Mouse (Mus musculus) CH12F3 (cell line): Measurements from ENCODE around the gene Ankle1.
"Not testable (repeated sequence)": the region's sequence is repeated elsewhere in the genome, so short reads cannot be mapped to it uniquely, and the experiment has no call there.

Experiments
- in situ Hi-C: fragments of 300-500 bp; cut with MboI; formaldehyde crosslinking; loops from 2 replicates; pipeline ENCODE4 v1.14.3; 2020; ENCODE audit warnings: low sequenced_read_pairs

The Ankle1 gene

DNA sequence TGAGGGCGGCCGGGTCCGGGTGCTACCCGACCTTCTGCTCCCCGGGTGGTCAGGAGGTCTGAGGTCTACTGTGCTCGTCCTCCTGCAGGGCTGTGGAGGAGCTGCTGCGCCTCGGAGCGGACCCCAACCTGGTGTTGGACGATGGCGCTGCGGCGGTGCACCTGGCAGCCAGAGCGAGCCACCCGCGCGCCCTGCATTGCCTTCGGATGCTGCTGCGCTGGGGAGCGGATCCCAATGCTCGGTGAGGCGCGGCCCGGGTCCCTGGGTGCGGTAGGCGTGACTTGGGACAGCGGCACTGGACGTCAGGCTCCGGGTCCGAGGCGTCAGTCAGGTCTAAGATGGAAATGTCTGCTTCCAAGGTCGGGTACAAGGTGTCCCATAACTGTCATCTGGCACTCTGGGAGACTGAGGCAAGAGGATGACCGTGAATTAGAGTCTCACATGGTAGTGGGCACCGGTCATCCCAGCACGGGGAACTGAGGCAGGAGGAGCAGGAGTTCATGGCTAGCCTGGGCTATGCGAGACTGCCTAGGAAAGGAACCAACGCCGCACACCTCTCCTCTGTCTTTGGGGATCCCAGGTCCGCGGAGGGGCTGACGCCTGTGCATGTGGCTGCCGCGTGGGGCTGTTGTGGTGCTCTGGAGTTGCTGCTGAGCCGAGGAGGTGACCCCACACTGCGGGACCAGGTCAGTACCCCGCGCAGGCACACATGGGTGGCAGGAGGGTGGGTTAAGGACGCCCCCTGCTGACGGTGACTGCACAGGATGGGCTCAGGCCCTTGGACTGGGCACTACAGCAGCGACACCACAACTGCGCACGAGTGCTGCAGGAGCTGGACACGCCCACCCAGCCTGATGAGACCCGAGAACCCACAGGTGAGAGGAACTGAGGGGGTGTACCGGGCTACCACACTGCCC, 547 bp downstream of the Ankle1 start:
- in situ Hi-C loops: no loop called here

DNA sequence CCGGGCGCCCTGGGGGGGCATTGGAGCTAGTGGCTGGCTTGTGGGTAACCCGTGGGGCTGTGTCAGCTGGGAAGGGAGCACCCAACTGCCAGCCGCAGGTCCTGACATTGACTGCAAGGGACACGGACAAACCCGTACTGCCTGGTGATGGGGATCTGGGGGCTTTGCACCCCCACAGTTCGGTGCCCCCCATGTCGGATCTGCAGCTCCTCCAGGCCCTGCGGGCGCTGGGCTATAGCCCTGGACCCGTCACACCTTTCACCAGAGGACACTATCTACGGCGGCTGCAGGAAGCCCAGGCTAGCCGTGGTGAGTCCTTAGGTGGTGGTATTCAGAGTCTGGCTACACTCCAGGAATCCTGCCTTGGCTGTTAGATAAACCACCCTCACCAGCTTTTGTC, 1.6 kb downstream of the Ankle1 start:
- in situ Hi-C loops: no loop called here

DNA sequence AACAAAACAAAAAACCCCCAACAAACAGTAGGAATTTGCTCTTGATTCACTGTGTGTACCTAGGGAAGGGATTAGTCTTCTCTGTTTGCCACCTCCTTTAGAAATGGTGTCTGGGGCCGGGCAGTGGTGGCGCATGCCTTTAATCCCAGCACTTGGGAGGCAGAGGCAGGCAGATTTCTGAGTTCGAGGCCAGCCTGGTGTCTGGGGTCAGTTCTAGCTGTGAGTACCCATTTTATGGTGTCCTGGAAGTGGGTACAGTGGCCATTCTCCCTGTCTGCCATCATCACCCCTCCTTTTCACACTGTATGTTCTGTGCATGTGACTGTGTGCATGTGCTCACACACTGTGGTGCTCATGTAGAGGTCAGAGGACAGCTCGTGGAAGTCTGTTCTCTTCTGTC, 2.4 kb downstream of the Ankle1 start:
- in situ Hi-C loops: no loop called here

DNA sequence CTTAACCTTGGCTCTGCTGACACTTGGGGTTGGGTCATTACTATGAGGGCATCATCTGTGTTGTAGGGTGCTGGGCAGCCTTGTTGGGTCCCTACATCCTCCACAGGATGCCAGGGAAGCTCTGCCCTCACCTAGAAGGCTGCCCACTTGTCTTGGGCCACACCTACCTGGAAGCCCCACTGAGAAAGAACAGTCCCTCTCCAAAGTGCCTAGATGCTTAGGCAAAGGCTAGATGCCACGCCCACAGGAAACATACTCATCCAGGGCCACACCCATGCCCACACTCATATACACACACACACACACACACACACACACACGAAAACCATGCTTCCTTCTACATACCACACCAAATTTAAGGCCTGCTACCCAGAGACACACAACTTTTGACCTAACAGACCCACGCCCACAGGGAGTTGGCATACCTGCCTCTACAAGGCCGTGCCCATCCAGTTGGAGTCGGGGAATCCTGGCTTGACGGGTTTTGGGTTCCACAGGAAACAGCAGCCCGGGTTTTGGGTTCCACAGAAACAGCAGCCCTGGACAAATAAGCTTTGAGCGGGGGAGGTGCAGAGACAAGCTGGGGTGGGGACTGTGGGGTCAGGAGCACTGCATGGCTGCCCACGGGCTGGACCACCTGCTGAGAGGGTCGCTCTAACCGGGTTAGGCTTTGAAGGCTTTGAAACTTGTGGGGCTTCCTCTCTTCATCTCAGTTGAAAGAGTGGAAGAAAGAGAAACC, 5.9 kb downstream of the Ankle1 start:
- in situ Hi-C loops: no loop called here

DNA sequence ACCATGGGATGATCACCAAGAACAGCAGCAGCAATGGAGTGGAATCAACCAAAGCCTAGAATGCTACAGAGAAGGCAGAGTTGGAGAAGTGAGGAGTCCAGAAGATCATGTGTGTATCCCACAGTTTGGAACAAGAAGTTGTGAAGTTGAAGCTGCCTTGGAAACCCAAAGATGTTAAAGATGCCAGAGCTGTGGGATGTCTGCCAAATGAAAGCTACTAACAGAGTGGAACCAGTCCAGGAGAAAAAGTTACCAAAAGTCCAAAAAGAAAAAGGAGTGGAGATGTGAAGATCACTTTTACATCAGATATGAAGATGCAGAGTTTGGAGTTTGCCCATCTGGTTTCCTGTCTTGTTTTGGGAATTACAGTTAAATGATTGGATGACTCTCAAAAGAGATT, 16.3 kb downstream of the Ankle1 start:
- in situ Hi-C loops: no loop called here

DNA sequence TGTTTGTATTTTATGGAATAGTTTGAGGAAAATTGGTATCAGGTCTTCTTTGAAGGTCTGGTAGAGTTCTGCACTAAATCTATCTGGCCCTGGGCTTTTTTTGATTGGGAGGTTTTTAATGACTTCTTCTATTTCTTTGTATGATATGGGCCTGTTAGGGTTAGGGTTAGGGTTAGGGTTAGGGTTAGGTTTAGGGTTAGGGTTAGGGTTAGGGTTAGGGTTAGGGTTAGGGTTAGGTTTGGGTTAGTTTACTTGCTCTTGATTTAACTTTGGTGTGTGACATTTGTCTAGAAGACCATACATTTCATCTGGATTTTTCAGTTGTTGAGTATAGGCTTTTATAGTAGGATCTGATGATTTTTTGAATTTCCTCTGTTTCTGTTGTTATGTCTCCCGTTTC, 27.1 kb downstream of the Ankle1 start:
- in situ Hi-C loops: not testable (repeated sequence)

DNA sequence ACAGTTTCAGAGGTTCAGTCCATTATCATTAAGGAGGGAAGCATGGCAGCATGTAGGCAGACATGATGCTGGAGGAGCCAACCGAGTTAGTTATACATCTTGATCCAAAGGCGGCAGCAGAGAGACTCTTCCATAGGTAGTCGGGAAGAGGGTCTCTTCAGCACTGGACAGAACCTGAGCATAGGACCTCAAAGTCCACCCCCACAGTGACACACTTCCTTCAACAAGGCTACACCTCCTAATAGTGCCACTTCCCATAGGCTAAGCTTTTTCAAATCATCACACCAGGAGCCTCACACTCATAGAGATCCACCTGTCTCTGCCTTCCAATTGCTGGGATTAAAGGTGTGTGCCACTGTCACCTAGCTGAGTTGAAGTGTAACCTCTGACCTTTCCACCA, 31.2 kb downstream of the Ankle1 start:
- in situ Hi-C loops: no loop called here

DNA sequence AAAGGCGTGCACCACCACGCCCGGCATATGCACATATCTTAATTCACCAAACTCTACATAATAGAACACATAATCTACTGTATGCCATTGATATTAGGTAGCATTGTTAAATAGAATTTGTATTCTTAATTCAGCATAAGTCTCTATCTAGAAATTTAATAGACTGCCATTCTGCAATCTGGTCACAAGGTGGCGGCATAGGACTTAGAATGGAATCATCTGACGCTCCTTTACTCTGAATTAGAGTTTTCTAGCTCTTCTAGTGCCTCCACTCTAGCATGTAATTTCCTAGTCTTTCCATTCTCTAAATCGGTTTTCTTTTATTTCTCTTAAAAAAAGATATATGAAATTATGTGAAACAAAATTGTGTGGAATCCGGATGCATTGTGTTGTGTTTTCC, 35.6 kb downstream of the Ankle1 start:
- in situ Hi-C loops: no loop called here

DNA sequence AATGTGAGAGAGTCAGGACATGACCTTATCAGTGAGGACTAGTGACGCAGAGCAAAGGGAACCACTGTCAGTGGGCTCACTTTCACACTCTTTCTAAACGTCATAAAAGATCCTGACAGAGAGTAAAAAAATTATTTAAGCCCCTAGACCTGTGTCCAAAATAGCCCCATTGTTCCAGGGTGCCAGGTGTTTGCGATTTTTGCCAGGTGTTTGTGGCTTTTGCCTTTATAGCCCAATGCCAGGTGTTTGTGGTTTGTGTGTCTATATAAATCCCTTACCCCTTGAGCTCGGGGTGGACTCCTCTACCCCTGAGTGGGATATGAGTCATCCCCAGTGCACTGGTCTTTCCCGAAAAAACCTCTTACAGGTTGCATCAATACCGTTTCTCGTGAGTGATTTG, 39.3 kb downstream of the Ankle1 start:
- in situ Hi-C loops: no loop called here

DNA sequence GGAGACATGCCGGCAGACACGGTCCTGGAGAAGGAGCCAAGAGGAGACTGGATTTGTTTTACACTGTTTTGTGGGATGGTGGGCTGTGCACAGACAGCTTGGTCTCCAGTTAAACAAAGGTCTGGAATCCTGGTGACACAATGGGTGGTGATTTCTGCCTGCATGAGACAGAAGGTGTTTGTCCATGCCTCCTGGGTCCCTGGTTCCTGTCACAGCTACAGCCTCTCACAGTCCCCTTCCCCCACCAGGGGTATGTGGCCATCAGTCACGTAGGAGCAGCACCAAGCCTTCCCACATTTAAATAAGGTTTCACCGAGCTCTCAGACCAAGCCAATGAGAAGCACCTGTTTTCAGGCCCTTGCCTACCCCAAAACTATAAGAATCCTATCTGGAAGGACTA, 45.5 kb downstream of the Ankle1 start:
- in situ Hi-C loops: no loop called here

DNA sequence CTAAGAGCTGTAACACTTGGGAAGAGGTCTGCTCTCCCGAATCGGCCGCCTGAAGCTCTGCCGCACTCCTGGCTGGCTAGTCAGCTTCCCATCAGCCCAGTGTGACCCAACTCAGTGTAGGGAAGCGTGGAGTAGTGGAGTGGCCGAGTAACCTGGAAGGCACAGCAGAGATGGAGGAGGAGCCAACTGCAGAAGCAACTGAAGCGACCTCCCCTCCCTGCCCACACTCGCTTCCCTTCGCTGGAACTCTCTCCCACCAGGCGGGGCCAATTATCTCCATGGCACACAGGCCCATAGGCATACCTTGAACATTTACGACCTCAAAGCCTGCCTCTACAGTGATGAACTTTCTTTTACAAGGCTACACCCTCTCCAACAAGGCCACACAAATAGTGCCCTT, 46.0 kb downstream of the Ankle1 start:
- in situ Hi-C loops: no loop called here

DNA sequence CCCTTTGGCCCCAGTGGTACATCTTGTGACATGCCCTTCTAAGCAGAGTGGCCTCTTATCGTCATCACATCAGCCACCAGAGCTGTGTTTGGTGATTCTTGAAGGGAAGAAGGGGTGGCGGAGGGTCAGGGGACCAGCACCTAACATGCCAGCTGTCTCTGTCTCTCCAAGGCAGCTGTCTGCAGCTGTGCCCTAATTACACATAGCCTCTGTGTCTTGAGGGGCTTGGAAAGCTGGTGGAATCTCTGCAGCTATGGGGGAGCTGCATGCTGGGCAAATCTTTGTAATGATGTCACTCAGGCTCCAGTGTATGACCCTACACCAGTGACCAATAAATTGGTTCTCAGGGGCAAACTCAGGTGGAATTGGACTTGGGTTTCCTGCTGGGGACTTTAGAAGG, 46.9 kb downstream of the Ankle1 start:
- in situ Hi-C loops: no loop called here

DNA sequence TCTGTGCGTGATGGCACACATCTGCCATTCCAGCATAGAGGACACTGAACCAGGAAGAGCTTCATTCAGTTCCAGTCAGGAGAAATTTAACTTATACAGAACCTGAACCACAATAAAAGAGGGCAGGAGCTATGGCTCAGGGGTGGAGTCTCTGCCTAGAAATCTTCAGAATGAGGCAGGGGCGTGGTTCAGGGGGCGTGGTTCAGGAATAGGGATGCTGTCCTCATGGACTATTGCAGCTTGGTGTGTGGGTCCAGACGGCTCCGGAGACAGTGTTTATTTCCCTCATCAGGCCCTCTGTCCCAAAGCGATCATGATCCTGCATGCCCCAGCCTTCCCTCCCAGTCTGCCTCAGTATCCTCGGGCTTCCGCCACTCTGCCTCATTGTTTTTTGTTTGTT, 48.9 kb downstream of the Ankle1 start:
- in situ Hi-C loops: no loop called here

DNA sequence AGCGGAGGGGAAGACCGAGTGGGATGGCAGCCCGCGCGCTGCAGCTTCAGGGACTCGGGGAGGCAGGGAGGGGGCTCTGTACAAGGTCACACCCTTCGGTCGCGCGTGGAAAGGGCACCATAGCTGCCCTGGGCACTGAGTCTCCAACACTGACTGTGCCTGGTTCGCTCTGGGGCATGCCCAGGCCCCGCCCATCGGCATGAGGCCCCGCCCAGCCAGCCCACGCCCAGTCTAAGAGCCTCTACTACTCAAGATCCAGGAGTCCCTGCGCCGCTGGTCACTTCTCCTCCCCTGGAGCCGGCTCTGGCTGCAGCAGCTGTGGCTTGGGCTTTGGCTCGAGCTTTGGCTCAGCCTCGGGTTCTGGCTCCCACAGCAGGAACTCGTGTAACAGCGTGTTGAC, 51.1 kb downstream of the Ankle1 start:
- in situ Hi-C loops: no loop called here

DNA sequence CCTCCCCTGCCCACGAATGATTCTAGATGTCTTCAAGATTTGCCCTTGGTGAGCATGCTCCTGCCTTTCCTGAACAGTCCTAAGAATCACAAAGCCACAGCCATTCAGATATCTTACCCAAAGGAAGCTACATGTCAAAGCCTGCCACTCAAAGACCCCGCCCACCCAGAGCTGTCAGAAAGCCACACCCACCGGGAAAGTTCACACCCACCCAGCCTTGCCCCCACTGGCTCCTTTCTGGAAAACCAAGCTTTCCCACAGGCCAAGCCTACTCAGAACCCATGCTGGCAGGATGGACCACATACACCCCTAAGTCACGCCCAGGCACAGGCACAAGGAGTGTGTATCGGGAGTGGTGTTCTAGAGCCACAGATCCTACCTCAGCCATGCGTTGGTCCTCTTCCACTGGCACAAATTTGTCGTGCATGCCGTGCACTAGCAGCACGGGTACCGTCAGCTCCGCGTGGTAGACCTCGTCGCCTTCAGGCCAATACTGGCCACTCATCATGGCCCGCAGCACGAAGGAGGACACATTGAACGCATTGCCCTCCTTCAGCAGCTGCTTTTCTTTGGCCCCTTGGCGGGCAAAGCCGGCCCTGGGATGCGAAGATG, 52.0 kb downstream of the Ankle1 start:
- in situ Hi-C loops: no loop called here
